Mouse (Mus musculus): ENCODE data around the gene Ghrl. TPM values are rescaled to one million over a fixed set of nuclear protein-coding genes. Genes with fewer than 3 reads are reported as not detected.

The Ghrl gene
- total and polyA plus RNA-seq, 2 experiments from 2014 or later: 0.61 TPM; not detected in 1

DNA sequence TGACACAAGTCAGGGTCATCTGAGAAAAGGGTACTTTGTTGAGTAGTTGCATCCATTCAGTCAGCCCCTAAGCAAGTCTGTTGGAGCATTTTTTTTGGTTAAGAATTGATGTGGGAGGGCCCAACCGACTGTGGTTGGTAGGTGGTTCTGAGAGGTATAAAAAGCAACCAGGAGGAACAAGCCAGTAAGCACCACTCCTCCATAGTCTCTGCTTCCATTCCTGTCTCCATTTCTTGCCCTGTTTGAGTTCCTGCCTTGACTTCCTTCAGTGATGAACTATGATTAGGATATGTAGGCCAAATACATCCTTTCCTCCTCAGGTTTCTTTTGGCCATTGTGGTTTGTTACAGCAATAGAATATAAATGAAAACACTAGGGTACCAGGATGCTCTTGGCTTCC is 23.4 kb upstream of the Ghrl start:
- H3K4me2 ChIP-seq (ENCODE audit: low read depth): no peak overlapping the region
- no peak overlapping the region for H3K4me3 ChIP-seq (ENCODE audit: low read depth, low read length)
- no peak for TF ChIP-seq CTCF (IDR thresholded peaks at IDR 0.05; ENCODE audit: low read depth)
- peaks cover 11% of the 10 kb centered on the region for H3K4me1 ChIP-seq (ENCODE audit: insufficient read depth)
- H3K27me3 ChIP-seq (ENCODE audit: insufficient read depth, low read length): no peaks in the 10 kb centered on the region
- 53% methylated on average over 1 of the region's 1 CpGs for WGBS
- H3K9ac ChIP-seq: no peak overlapping the region
- H3K27ac ChIP-seq (ENCODE audit: low read depth, low read length): no peak overlapping the region
- ATAC-seq (no peak), DNase-seq (no peak)
- no peaks in the 10 kb centered on the region for H3K9me3 ChIP-seq (ENCODE audit: low read length)
- H3K36me3 ChIP-seq (ENCODE audit: insufficient read depth): peaks cover 11% of the 10 kb centered on the region

- no peaks in the 10 kb centered on the region for H3K27me3 ChIP-seq (ENCODE audit: insufficient read depth, low read length)
- H3K4me2 ChIP-seq (ENCODE audit: low read depth): no peak overlapping the region
- DNase-seq (peak; percentile 55), ATAC-seq (peak; percentile 21; the same call in 1 of the 2 replicates)
- H3K4me3 ChIP-seq (ENCODE audit: low read depth, low read length): no peak overlapping the region
- H3K4me1 ChIP-seq (ENCODE audit: insufficient read depth): peaks cover 11% of the 10 kb centered on the region
- H3K9me3 ChIP-seq (ENCODE audit: low read length): no peaks in the 10 kb centered on the region
- 47% methylated on average over 1 of the region's 1 CpGs for WGBS
- no peak overlapping the region for H3K9ac ChIP-seq
- peaks cover 9% of the 10 kb centered on the region for H3K36me3 ChIP-seq (ENCODE audit: insufficient read depth)
- H3K27ac ChIP-seq (ENCODE audit: low read depth, low read length): peak overlapping the region; percentile 69
- no peak for TF ChIP-seq CTCF (IDR thresholded peaks at IDR 0.05; ENCODE audit: low read depth)
Observed at GRCm38 (mm10) chr6:113742321-113742720, 22.6 kb upstream of the Ghrl start.

DNA sequence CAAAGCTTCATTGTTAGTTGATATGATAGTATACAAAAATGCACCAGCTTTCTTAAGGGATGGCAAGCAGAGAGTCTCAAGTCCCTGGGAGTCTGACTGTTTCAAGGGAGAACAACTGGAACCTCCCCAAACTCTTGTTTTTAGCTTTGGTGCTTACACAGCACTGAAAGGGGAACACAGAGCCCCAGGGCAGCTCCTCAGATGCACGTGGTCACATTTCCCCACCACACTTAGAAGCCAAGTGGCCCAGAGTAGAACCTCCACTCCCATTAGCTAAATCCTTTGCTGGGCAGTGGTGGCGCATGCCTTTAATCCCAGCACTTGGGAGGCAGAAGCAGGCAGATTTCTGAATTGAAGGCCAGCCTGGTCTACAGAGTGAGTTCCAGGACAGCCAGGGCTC is 21.7 kb upstream of the Ghrl start:
- 71% methylated on average over 2 of the region's 2 CpGs for WGBS
- H3K27ac ChIP-seq (ENCODE audit: low read depth, low read length): peak overlapping the region; percentile 69
- TF ChIP-seq CTCF (IDR thresholded peaks at IDR 0.05; ENCODE audit: low read depth): no peak
- H3K4me3 ChIP-seq (ENCODE audit: low read depth, low read length): no peak overlapping the region
- no peak overlapping the region for H3K4me2 ChIP-seq (ENCODE audit: low read depth)
- H3K36me3 ChIP-seq (ENCODE audit: insufficient read depth): peaks cover 14% of the 10 kb centered on the region
- H3K9ac ChIP-seq: no peak overlapping the region
- no peak for ATAC-seq
- no peak for DNase-seq
- H3K4me1 ChIP-seq (ENCODE audit: insufficient read depth): peaks cover 11% of the 10 kb centered on the region
- no peaks in the 10 kb centered on the region for H3K27me3 ChIP-seq (ENCODE audit: insufficient read depth, low read length)
- no peaks in the 10 kb centered on the region for H3K9me3 ChIP-seq (ENCODE audit: low read length)

GRCm38 (mm10) chr6:113740236-113741217 is 20.8 kb upstream of the Ghrl start, which contains the start of gene Sec13:
Gene Sec13 (minus strand): TSS chr6:113740743.
- DNase-seq: peak; percentile 95
- Histone ChIP-seq H3K4me1 (ENCODE audit: insufficient read depth) (peaks cover 11% of the 10 kb centered on the region), H3K4me2 (ENCODE audit: low read depth) (peak within 1 kb of the TSS; percentile 84), H3K9ac (peak within 1 kb of the TSS; percentile 85), H3K4me3 (ENCODE audit: low read depth, low read length) (peak within 1 kb of the TSS; percentile 67), H3K36me3 (ENCODE audit: insufficient read depth) (peaks cover 20% of the 10 kb centered on the region), H3K9me3 (ENCODE audit: low read length) (no peaks in the 10 kb centered on the region), H3K27ac (ENCODE audit: low read depth, low read length) (peak within 1 kb of the TSS; percentile 69), H3K27me3 (ENCODE audit: insufficient read depth, low read length) (no peaks in the 10 kb centered on the region)
- WGBS: 5% methylated on average over 41 of the region's 41 CpGs
- ATAC-seq: peak; percentile 91
- no peak for TF ChIP-seq CTCF (IDR thresholded peaks at IDR 0.05; ENCODE audit: low read depth)

DNA sequence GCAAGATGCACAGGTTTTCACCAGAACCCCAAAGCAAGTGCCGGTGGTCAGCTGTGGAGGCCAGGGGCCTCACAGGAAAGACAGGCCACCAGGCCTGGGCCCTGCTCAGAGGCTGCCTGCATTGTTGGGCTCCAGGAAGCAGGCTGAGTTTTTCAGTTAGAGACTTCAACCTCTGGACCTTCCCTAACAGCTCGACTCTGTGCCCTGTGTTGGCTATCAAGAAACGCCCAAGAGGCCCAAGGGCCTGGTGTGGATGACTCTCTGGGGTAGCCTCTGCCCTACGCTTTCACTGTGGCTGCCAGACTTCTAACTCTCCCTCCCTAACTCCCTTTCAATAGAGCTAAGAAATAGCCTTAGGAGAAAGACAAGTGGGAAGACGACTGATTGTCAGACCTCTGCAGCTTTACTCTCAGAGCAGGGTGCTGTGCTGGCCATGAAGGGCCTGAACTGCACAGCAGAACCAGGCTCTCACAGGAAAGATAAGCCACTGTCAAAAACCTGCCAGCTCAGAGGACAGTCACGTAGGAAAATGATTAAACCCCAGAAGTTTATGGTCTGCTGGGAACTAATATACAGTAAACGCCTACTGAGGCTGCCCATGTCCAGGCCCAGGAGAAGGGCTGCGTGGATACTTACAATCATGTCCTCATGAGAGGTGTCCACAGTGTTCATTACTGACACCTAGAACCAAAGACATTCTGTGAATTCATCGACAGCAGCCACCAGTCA is 17.8 kb upstream of the Ghrl start:
- H3K4me3 ChIP-seq (ENCODE audit: low read depth, low read length): no peak overlapping the region
- ATAC-seq: no peak
- no peak for TF ChIP-seq CTCF (IDR thresholded peaks at IDR 0.05; ENCODE audit: low read depth)
- no peak overlapping the region for H3K9ac ChIP-seq
- H3K27me3 ChIP-seq (ENCODE audit: insufficient read depth, low read length): no peaks in the 10 kb centered on the region
- H3K4me1 ChIP-seq (ENCODE audit: insufficient read depth): peaks cover 11% of the 10 kb centered on the region
- no peak for DNase-seq
- no peak overlapping the region for H3K4me2 ChIP-seq (ENCODE audit: low read depth)
- H3K36me3 ChIP-seq (ENCODE audit: insufficient read depth): peaks cover 38% of the 10 kb centered on the region
- 94% methylated on average over 9 of the region's 9 CpGs for WGBS
- H3K27ac ChIP-seq (ENCODE audit: low read depth, low read length): no peak overlapping the region
- no peaks in the 10 kb centered on the region for H3K9me3 ChIP-seq (ENCODE audit: low read length)

GRCm38 (mm10) chr6:113731296-113731695 is 11.6 kb upstream of the Ghrl start:
- no peak overlapping the region for H3K4me3 ChIP-seq (ENCODE audit: low read depth, low read length)
- no peak overlapping the region for H3K4me2 ChIP-seq (ENCODE audit: low read depth)
- DNase-seq: no peak
- ATAC-seq: no peak
- no peaks in the 10 kb centered on the region for H3K9me3 ChIP-seq (ENCODE audit: low read length)
- no peaks in the 10 kb centered on the region for H3K4me1 ChIP-seq (ENCODE audit: insufficient read depth)
- H3K36me3 ChIP-seq (ENCODE audit: insufficient read depth): peaks cover 81% of the 10 kb centered on the region
- H3K27me3 ChIP-seq (ENCODE audit: insufficient read depth, low read length): no peaks in the 10 kb centered on the region
- H3K27ac ChIP-seq (ENCODE audit: low read depth, low read length): no peak overlapping the region
- no peak for TF ChIP-seq CTCF (IDR thresholded peaks at IDR 0.05; ENCODE audit: low read depth)
- H3K9ac ChIP-seq: no peak overlapping the region
- 90% methylated on average over 3 of the region's 3 CpGs for WGBS
